Mouse (Mus musculus) cortical plate, adult 2 months (tissue): ENCODE results near the gene Hectd1.

Experiments
- CTCF ChIP-seq: fragments of 200-500 bp; IDR thresholded peaks from 2 replicates; pipeline ENCODE4 v1.5.1; 2011; ENCODE audit warnings: mild to moderate bottlenecking, control low read depth, low read length; ENCODE audit not compliant: insufficient read depth; ENCODE audit errors: extremely low read depth
- POLR2A ChIP-seq: fragments of 200-500 bp; IDR thresholded peaks from 2 replicates; pipeline ENCODE4 v1.6.1; 2011; ENCODE audit warnings: mild to moderate bottlenecking, low read length, control low read depth; ENCODE audit not compliant: insufficient read depth; ENCODE audit errors: extremely low read depth

DNA sequence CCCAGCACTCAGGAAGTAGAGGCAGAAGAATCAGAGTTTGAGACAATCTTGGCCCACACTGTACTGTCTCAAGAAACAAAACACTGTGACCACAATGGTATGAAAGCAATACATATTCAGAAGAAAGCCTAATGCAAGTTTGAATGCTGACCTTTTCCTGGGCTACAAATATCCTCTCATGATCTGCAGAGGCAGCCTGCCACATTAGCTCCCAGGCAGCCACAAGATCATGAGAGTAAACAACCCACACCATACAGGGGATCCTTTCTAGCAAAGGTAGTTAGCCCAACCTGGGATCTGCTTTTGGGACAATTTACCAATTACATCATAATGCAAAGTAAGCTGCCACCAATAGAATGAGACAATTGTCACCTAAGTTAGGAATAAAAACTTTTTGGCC, 18.8 kb downstream of the Hectd1 start:
- no peak for TF ChIP-seq CTCF
- TF ChIP-seq POLR2A = no peak
